Mouse (Mus musculus): ENCODE data around the gene Cdc42bpb.

Cdc42bpb gene

GRCm38 (mm10) chr12:111385883-111386641, 8.5 kb upstream of the Cdc42bpb start:
- DNase-seq: no peak

GRCm38 (mm10) chr12:111378812-111379211, 1.3 kb upstream of the Cdc42bpb start:
- no peak for DNase-seq

DNA sequence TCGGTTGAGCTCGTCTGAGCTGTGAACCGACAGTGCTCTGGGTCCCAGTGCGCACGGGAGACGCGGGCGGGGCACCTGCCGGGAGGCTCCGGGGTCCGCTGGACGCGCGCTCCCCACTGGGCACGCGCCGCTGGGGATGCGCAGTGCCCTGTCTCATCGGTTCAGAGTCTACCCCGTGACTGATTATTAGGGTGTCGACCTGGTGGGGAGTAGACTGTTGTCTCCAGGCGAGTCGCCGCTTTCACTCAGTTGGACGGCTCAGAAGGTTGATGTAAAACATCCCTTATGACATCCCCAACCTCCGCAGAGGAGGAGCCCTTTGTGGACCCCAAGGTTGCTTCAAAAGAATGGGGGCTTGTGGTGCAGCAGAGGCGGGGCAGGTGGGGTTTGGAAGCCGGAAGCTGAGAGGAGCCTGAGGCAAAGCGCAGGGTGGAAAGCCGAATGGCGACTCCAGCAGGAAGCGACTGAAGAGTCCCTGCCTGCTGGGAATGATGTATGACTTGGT, 520 bp upstream of the Cdc42bpb start:
- no peak for DNase-seq

DNA sequence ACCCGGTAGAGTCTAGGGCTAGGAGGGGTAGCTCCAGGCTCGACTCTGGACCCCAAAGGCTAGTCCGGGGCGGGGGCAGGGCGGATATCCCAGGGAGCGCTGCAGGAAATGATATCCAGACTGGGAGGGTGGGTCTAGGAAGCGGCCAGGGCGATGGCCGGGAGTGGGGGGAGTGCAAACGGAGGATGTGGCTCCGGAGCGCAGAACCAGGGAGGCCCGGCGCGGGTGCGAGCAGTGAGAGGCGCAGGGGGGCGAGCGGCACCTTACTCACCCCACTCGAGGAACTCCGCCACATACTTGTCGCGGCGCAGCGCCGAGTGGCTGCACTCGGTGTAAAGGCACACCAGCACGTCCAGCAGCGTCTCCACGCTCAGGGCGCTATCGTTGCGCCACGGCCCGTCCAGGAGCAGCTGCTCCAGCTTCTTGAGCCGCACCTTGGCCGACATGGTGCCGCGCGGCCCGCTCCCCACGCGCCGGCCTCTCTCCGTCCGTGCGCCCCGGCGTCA, 639 bp downstream of the Cdc42bpb start:
- no peak for DNase-seq

- DNase-seq: no peak
Observed at GRCm38 (mm10) chr12:111376053-111376452, 1.5 kb downstream of the Cdc42bpb start.

DNA sequence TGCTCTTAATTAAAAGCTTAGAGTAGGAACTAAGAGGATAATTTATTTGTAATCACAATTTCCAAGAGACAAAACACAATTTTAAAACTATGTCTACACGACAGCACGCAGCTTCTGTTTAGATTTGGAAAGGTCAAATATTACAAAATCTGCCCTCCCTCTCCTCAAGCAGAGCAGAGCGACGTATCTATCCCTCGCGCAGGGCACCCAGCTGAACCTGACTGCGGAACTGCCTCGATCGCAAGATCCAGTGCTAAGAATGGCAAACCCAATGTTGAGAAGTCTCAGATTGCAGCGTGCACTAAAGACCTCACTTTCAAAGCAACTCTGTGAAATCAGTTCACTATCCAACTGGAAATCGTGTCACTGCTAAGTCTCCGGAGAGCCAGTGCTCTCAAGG, 2.0 kb downstream of the Cdc42bpb start:
- DNase-seq: no peak

DNA sequence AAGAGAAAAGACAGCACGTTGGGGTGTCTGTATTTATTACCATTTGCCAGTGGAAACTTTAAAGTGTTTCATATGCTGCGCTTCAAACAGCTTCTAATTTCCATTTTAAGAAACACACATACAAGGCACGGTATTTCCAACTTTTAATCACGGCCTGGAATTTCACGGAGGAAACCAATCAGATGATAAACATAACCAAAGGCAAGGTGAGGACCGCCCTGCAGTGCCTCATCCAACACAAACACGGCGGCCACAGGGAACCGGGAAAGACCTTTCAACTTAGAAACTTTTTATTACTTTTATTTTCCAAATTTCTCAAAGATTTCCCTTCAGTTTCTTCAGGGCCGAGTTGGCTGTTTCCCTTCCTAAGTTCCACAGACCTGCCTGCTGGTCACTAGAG, 2.8 kb downstream of the Cdc42bpb start:
- no peak for DNase-seq

DNA sequence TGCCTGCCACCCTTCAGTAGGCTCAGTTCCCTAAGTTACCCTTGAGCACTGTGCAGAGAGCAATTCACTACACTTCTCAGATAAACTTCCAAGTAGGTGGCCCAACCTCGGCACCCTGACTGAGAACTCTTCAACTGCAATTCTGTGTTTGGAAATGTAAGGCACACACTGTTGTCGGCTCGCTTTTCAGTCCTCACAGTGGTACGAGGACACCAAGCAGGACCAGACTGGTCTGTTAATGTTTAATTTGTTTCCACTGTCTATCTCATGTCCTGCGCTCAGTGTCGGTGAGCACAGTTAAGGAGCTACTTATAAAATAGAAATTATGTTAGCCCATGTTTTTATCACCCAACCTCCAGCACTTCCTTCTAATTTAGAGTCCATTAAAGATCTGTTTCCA, 4.1 kb downstream of the Cdc42bpb start:
- no peak for DNase-seq

DNA sequence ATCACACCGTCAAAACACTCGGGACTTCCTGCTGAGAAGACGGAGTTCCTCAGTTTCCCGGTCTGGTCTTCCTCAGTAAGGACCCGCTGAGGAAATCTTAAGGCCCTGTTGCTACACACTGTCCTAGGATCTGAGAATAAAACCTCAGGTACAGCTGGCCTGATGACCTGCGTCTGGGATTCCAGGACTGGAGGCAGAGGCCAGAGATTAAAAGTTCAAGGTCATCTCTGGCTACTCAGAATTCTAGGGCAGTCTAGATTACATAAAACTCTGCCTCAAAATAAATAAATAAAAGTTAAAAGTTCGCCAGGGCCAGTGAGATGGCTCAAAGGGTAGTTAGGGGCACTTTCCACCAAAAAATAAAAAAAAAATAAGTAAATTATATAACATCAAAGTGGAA, 5.6 kb downstream of the Cdc42bpb start:
- DNase-seq: no peak

DNA sequence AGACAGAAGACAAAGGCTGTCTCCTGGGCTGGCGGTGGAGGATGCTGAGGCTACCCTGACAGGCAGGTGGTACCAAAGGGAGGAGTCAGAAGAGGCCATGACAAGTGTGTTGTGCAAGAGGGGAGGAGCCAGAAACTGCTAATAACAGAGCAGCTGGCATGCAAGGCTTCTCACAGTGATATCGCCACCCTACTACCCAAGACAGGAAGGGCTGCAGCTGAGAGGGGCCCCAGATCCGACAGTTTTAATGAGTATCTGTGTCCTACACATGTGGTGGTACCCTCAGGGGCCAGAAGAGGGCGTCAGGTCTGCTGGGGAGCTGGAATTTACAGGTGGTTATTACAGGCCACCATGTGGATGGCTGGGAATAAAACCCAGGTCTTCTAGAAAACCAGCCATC, 7.3 kb downstream of the Cdc42bpb start:
- no peak for DNase-seq

- DNase-seq: no peak
Observed at GRCm38 (mm10) chr12:111367065-111367464, 10.5 kb downstream of the Cdc42bpb start.

DNA sequence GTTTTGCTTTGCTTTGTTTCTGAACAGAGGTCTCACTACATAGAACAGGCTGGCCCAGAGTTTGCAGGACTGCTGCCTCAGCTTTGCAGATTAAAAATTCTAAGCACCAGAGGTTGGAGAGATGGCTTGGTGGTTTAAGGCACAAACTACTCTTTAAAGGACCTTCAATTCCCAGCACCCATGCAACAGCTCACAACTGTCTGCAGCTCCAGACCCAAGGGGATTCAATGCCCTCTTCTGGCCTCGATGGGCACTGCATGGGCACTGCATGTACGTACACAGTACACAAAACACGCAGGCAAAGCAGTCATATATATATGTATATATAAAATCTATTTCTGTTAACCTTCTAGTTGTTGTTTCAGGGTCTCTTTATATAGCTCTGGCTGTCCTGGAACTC, 13.3 kb downstream of the Cdc42bpb start:
- no peak for DNase-seq

- DNase-seq: no peak
Observed at GRCm38 (mm10) chr12:111361319-111362098, 16.0 kb downstream of the Cdc42bpb start.

- DNase-seq: no peak
Observed at GRCm38 (mm10) chr12:111360671-111361070, 16.8 kb downstream of the Cdc42bpb start.

GRCm38 (mm10) chr12:111356216-111356615, 21.3 kb downstream of the Cdc42bpb start:
- no peak for DNase-seq

DNA sequence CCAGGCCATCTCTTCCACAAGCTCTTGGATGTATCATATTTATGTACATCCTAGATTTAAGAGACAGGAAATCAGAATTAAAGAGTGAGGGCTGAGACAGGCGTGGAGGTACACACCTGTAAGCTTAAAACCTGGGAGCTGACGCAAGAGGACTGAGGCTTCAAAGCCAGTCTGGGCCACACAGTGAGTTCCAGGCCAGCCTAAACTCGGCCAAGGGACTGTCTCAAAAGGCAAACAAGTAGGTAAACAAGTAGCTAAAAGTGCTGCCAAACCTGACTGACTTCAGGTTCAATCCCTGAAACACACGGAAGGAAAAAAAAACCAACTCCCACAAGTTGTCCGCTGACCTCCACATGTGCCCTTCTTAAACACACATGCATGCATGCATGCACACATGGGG, 23.4 kb downstream of the Cdc42bpb start:
- no peak for DNase-seq

DNA sequence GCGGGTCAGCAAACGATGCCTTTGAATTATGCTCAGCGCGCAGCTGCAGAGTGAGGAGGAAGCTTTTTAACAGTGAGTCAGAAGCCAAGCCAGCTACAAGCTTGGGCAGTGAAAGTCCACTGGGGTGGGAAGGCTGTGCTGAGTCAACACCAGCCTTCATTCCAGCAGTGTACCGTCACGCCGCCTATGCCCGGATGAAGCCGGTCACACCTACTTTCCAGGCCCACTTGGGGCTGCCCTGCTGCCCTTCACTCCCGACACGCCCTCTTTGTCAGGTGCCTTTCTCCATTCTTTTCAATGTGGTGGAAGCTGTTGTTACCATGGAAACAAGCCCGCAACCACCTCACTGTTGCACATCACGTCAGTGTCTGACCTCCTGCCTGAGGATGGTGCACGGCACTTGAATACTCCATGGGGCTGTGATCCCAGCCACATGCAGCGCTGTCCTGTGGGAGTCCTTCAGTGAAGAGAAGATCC, 24.0 kb downstream of the Cdc42bpb start:
- DNase-seq: no peak

DNA sequence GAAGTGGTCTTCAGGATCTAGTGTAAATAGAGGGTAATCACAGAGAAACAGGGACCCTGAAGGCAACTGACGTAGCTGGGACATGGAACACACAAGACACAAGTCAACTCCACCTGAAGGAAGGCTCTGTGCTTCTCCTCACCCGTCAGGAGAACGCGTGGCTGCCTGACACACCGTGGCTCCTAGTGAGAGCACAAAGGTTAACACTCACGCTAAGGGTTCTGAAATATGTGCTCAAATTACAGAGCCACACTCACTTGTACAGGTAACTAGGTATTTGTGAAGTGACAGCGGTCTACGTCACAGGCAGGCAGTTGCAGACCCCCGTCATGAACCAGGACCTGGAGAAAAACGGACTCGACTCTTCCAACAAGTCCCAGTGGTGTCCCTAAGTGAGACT, 24.5 kb downstream of the Cdc42bpb start:
- no peak for DNase-seq

DNA sequence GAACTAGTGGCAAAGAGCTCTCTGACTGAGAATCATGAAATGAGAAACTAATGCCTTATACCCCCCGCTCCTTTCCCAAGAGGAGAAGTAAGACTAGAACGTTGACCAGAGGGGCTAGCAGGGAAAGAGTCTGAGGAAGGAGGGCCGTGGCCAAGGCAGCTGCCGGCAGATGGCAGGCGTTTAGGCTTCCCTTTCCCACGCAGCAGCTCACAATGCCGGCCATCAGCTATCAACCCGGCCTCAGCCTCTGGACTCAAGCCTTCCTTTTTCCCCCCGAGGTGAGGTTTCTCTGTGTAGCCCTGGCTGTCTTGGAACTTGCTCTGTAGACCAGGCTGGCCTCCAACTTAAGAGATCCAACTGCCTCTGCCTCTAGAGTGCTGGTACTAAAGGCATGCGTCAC, 25.0 kb downstream of the Cdc42bpb start:
- DNase-seq: no peak

DNA sequence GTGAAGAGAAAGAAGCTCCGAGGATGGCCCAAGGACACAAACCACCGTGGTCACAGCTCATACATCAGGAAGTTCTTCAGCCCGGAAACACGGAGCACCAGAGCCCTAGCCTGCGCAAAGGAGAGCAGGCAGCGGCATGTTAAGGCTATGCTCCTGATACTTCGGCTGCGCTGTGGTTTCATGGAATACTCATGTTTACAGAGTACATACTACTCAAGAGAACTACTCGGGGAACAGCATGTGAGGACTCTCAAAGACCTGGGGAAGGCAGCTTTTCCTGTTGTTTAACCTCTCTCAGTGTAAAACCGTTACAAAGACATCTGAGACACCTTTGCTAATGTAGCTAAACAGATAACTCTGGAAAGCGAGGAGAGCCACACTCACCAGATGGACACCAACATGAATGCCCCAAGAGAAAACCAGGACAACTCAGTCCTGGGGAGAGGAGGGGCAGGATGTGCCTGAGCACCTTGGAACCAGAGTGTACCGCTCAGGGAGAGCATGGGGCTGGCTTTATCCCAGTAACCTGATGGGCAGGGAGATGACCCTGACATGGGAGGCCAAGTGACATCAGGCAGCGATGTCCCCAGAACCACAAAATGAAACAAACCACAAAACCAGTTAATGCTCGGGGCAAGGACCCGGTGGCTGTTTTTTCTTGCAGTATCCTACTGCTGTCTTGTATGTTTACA, 27.8 kb downstream of the Cdc42bpb start:
- DNase-seq: no peak

- no peak for DNase-seq
Observed at GRCm38 (mm10) chr12:111343956-111344355, 33.6 kb downstream of the Cdc42bpb start.

- DNase-seq: no peak
Observed at GRCm38 (mm10) chr12:111340692-111341091, 36.8 kb downstream of the Cdc42bpb start.

DNA sequence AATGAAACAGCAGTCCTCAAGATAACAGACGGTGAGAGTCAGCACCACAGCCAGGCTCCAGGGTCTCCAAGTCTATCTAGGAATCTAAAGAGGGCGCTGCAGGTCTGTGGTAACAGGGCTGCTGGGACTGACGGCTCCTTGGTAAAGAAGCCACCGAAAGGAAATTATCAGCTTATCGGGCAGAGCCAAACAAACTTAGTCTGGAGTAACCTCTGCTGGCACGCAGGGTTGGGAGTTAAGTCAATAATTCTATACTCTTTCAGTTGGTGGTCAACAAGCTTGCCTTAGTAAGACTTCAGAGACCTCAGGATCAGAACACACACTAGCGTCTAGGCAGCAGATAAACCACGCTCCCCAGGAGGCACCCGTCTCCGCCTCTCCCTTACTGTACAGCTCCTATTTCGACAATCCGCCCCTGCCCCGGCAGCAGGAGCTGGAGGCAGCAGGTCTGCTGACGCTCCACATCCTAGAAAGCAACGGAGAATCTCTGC, 39.6 kb downstream of the Cdc42bpb start:
- DNase-seq: no peak

Data from thymus, postnatal 36 days (tissue).